Mouse (Mus musculus): Measurements from ENCODE around the gene Birc2.

The Birc2 gene

DNA sequence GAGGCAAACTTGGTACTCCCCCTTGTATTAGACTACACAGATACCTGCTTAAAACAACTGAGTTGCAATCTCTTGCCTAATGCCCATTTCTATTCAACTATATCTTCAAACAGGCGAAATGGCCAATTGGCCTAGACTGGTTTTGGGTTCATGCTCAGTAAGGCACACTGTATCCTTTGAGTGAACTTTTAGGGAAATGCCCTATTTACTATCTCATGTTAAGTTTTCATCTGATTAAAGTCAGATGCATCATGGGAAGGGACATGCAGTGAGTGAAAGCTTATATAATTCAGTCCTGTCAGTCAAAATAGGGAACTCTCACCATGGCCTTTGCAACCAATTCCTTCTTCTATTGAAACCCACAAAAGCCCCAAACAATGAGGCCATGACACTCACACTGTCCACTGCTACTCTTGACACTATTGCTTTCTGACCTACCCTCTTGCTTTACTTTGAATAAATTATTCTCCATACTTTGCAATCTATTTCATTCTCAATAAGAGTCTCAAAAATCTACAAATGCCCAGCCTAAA lies 9.9 kb upstream of the Birc2 start:
- no peak for DNase-seq (ENCODE audit: low spot score)

DNA sequence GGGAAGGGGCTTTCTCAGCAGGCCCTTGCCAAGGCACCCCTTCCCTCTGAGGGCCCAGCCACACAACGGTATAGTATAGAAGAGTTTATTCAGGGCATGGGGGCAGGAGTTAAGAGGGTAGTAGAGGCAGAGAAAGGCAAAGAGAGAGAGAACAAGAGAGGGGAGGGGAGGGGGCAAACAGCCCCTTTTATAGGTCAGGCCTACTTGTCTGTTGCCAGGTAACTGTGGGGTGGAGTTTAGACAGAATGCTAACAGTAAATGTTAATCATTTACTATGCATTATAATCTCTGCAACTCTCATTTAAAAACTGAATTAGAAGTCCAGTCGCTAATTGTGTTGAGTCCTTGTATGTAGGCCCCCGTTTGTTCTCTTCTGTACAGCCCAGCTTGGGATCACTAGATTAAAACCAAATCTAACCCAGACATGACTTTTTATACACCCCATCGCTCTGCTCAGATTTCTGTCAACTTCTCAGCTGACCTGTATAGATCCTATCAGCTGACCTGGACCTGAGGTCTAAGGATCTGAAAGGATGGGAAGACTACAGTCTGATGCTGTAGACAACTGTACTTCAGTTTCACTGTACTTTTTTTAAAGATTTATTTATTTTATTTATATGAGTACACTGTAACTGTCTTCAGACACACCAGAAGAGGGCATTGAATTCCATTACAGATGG lies 8.5 kb upstream of the Birc2 start:
- no peak for DNase-seq (ENCODE audit: low spot score)

DNA sequence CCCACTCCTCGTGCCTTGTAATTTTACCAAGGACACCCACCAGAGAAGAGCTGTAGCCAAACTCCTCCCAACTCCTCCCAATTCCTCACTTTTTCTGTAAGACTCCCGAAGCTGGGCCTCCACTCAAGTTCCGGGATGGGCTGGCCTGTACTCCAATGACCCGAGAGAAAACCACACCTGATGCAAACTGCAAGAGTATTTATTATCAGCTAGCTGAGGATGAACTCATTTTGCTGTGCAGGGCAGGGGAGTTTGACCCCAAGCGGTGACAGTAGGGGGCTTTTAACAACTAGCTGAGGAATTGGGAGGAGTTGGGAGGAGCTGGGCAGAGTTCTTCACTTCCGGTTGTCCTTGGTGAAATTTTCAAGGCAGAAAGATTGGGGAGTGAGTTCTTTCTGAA lies 4.4 kb upstream of the Birc2 start:
- DNase-seq (ENCODE audit: low spot score), result no peak

DNA sequence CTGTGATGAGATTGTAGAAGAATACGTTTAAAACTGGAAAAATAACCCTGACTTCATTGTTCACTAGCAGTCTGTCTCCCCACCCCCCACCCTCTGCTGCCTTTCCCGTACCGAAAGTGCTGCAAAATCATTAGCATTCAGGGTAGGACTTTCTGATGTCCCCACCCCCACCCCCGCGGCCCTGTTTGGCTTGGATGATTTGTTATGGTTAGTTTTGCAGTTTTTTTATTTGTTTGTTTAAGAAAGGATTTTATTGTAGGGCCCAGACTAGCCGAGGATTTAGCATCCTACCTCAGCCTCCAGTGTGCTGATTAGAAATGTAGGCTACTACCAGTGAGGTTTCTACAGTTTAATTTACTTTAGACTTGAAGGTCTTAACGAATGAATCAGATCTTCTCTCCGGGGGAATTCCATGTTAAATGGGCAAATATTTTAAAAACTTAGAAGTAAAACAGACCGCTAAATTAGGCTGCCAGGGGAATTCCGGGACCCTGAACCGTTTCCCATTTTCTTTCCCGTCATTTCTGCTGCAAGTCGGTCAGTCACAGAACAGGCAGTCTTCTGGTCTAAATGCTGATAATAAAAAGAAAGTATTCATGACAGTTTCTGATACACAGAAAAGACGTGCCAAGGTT lies 1.1 kb upstream of the Birc2 start:
- no peak for DNase-seq (ENCODE audit: low spot score)

DNA sequence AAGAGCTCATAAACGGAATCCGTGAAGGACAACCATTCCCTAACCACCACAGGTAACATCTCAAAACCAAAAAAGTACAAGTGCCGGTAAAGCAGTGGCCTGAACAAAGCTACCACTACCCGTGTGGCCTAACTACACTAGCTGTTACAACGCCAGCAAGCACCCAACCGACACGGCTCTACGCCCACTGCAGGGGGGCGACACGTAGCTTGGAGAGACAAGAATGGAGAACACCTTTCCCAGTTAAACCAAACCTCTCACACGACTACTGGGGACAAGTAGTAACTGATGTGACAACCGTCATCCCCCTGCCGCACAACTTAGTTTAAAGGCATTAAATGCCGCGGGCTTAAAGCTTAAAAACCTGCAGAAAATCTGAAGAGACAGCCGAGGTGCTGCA lies 533 bp downstream of the Birc2 start:
- peak; percentile 78 for DNase-seq (ENCODE audit: low spot score)

DNA sequence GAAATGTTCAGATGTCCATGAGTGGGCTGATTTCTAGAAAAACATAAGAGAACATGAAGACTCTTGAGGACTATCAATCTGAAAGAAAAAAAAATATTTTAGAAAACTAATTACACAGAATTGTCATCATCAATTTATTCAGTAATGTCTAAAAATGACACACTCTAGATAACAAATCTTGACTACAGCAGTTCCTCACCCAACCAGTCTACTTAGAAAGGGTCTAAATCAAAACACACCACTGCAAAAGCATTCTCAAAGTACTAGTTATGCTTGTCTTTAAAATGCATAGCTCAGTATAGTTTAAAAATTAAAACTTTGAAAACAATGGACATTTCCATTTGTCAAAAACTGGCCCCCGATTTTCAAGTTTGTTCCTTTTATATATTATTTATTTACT lies 1.6 kb downstream of the Birc2 start:
- no peak for DNase-seq (ENCODE audit: low spot score)

DNA sequence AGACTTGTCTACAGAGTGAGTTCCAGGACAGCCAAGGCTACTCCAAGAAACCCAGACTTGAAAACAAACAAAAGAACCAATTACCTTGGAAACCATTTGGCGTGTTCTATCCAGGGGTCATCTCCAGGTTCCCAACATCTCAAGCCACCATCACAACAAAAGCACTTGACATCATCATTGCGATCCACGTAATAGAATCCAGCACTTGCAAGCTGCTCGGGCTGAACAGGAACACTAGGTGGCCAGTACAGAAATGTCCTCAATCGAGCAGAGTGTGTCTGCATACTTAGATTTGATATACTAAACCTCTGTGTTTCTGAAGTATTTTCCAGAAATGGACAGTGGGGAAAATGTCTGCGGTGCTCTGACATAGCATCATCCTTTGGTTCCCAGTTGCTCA lies 3.4 kb downstream of the Birc2 start:
- DNase-seq (ENCODE audit: low spot score), result no peak

DNA sequence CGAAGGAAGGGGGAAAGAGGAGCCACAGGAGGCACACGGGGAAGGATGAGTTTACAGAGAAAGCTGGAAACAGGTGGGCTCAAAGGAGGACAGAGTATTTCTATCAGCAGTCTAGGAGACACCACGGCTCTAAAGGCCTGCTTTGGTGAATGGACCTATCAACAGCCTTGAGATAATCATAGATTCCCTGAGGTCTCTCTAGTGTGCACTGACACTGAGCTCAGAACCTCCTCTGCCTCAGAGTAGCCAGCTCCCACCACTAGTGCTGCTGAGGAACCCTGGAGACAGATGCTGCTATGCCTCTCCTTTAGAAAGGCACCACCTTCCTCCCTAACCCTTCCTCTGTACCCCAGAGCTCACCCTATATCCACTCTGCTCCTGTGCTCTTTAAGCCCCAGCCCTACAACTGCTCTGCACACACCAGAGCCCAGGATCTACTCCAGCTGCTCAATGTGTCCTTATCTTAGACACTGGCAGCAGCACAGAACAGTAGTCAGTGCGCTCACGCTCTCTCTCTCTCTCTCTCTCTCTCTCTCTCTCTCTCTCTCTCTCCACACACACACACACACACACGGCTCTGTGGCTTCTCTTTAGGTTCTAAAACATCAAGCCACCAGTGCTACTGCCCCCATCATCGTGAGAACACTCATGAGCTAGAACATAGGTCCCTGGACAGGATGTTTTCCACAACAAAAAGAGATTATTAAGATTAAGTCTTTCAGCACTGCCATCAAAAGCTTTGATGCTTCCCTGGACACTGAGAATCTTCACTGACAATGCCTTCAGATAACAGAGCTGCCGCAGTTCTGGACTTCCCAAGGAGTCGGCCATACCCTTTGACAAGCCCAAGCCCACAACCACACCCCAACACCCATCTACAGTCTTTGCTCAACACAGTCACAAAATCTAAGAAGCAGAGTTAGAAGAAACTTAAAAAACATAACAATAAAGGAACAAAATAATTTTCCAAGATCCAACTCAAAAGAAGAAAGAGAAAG lies 7.0 kb downstream of the Birc2 start:
- no peak for DNase-seq (ENCODE audit: low spot score)

DNA sequence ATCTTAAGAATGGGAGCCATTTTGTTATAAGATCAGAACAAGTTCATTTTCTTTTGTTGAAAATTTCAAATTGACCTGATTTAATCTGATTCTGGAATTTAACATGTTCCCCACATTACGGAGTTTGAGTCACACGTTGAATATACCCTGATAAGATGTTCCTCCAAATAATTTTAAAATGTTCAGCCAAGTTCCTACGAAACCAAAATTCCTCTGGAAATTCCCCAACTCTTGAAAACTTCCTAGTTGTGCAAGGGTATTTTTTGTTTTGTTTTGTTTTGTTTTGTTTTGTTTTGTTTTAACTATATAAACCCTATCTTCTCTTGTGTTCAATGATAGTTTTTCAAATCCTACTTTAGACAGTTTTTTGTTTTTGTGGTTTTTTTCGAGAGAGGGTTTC lies 8.2 kb downstream of the Birc2 start:
- DNase-seq (ENCODE audit: low spot score), result no peak

DNA sequence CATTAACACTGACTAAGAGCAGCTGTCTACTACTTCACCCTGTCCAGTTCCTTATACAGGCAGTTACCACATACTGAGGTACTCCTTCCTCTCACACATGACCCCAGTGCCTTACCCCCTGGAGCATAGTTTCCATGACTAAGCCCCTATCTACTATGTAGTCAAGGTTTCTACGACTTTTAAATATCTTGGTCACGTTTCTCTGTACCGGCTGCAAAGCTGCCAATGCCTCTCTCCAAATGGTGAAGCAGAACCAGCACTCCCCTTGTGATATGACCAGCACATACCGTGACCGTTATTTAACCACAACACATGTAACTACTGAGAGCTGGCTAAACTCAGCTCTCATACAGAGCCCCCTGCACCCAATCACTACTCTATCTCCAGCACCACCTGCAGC lies 11.9 kb downstream of the Birc2 start:
- DNase-seq (ENCODE audit: low spot score), result no peak

DNA sequence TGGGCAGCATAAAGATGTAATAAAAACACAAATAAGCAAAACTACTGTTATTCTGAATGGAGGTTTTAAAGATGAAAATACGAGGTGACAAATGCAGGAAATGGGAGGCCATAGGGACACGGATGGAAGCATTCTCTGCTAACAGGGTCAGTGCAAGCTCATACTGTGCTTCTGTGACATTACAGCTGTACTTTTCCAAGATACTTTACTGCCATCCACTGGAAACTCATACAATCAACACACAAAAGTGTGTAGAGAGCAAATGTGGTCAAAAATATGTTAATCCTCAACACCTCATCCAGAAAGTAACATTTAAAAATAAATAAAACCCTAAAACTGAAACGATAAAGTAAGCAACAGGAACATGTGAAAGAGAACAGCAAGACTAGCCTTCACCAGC lies 14.1 kb downstream of the Birc2 start:
- no peak for DNase-seq (ENCODE audit: low spot score)

DNA sequence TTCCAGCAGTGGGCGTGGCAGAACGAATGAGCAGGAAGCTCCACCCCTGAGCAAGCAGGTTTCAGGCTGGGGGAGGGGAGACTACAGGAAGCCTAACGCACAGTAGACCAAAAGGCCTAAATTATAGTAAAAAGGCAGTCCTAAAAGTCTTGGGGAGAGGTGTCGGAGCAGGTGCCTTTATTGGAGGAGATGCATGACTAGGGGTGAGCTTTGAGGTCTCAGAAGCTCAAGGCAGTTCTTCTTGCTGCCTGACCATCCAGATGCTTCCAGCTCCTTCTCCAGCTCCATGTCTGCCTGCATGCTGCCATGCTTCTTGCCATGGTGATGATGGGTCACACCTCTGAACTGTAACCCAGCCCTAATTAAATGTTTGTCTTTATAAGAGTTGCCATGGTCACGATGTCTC lies 31.8 kb downstream of the Birc2 start:
- DNase-seq (ENCODE audit: low spot score), result no peak

DNA sequence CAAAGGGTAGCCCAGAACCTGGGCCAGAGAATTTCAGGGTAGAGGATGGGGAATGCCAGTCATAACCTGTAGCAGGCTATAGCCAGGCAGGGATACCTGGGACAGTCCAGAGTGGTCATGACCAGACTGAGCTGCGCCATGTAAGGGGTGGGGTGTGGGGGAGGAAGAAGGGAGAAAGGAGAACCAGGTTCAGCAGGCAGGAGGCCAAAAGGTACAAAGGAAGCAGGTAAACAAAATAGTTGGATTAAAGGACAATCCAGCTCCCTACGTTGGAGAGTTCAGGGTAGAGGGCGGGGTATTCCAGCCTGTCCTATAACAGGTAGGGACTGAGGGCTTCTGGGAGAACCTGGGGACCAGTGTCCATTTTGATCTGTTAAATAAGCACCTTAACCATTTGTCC lies 38.3 kb downstream of the Birc2 start:
- DNase-seq (ENCODE audit: low spot score), result no peak

DNA sequence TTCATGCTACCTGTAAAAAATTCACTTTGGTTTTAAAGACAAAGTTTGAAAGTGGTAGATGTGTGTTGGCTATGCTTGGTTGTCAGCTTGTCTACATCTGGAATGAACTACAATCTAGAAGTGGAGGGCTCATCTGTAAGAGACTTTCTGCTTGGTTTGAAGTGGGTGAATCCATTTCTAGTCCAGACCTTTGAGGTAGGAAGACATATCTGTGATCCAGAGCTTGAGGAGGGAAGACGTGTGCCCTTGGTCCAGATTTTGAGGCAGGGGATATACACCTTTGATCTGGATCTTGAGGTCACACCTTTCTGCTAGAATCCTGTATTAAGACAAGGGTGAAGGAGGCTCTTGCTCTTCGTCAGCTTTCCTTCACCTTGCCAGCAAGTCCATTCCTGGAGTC lies 39.3 kb downstream of the Birc2 start:
- DNase-seq (ENCODE audit: low spot score), result no peak

DNA sequence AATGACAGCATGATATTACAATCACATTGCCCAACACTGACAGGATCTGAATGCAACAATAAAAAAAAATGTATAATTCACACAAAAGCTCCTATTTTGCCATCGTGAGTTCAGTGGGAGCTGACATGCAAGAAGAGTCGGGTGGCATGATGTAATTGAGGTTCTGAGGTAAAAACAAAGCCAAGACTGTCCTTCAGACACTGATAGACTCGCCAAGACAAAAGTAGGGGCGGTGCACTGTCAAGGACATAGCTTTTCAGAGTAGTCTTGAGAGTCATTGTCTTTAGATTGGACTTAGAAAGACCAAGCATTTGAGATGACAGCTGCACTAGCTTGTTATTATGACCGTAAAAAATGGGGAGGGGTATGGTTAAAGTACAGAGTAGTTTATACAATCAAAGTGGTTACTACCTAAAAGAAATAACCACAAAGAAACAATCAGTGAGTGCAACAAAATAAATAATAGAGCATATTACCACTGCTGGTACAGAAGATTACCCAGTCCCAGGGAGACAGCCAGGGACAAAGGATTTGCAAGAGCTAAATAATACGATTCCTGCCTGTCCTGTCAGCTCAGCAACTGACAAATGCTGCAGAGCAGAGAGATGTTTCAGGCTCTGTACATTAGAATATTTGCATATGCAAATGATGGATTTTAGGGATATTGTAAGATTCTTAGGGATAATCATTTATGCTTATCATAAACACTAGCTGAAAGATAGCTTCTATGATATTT lies 40.6 kb downstream of the Birc2 start:
- DNase-seq (ENCODE audit: low spot score), result no peak

DNA sequence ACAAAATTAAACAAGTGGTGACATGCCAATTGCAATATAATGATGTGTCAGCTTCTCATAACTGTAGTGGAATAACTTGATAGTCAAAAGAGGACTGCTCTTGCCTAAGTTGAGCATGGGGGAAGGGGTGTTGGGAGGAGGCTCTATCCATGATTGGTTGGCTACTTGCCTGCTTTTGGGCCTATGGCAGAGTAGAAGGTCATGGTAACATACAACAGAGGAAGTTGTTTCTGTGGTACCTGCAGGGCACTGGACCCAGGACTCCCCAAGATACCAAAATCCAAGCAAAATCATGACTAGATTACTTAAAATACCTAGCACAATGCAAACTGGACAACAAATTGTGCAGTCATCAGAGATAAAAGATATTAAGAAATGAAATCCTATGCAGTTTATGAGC lies 41.3 kb downstream of the Birc2 start:
- DNase-seq (ENCODE audit: low spot score), result no peak

DNA sequence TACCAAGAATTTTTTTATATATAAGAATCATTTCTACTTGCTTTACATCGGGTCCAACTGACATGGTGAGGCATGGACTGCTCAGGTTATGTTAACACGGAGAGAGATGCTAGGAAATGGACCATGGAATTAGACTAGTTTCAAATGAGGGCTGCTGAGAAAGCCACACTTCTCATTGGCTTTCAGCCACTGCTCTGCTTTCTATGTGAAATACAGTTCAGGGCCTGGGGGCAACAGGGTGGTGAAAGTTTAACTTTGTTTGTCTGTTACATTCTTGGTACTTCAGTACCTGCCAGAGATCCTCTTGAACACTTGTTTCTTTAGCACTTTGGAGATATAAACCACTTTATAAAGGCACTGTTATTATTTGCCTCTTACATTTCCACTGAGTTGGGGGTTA lies 43.3 kb downstream of the Birc2 start:
- no peak for DNase-seq (ENCODE audit: low spot score)

DNA sequence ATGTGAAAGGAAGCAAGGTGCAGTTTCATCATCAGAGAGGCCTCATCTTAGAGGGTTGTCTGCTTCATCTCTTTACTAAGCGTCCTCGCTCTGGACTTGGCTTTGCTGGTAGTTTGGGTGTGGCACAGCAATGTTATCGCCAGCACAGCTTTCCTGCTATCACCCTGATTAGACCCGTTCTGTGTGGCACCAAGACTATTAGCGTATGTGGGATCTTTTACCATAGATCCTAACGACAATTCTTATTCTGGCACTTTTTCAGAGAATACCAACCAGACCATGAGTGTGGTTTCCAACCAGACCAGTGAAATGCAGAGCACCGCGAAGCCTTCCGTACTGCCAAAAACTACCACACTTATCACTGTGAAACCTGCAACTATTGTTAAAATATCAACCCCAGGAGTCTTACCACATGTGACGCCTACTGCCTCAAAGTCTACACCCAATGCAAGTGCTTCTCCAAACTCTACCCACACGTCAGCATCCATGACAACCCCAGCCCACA lies 46.2 kb downstream of the Birc2 start:
- no peak for DNase-seq (ENCODE audit: low spot score)

DNA sequence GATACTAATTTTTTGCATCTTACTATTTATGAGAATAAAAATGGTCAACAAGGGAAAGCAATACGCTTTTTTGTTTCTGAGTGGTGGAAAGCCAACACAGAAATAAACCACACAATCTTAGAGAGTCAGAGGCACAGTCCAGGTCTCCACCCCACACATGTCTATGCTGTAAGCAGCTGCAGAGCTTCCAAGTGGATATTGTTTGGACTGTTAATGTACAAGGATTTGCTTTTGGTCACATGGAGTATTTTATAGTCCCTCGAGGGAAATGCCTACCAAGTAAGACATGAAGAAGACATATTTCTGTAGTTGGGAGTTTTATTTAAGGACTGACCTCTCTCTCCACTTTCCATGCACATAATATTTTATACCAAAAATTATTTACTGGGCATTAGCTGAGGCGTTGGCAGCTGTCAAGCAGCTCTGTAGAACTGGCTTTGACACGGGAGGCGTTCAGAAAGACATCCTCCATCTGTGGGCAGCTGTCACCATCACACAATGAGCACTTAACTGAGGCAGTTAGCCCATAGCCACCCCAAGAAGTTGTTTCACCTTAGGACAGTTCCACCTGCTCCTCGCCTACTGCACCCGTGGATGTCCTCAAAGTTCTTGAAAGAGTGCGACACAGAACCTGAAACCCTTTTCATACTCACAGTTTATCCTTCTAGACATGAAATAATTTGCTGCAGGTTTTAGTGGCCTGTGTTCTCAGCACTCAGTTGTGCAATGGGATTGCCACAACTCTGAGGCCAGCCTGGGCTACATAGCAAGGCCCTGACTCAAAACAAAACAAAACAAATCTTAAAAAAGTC lies 46.9 kb downstream of the Birc2 start:
- DNase-seq (ENCODE audit: low spot score), result no peak

DNA sequence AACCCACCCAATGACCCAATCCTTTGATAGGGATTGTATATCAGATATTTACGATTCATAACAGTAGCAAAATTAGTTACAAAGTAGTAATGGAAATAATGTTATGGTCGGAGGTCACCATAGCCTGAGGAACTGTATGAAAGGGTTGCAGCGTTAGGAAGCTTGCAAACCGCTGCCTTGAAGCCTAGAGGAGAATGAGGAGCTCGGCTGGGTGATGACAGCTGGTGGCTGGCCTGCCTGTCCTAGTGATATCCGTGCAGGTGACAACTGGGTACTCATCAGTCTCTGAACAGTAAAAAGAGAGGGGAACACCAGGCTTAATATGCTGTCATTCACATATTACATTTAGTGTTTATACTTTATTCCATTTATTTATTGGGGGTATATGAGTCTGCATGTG lies 48.5 kb downstream of the Birc2 start:
- no peak for DNase-seq (ENCODE audit: low spot score)

DNA sequence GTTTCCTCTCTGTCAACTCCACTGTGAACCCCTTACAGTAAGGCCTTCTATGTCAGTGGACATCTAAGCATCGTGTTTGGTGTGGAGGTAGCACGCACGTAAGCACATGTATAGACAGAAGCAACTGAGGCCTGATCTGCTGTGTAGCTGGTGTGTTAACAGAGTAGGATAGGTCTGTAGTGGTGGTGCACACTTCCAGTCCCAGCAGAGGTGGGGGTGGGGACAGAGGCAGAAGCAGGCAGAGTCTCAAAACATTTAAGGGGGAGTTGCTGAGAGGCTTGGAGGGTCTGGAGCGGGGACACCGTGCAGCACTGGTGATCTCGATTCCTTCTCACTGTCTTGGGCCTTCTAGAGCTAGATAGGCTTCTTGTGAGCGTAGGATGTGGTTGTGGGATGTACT lies 50.8 kb downstream of the Birc2 start:
- no peak for DNase-seq (ENCODE audit: low spot score)

Measured in embryo, embryonic 10 days (tissue).